ENCODE assay signal across 8 mouse cellular contexts in genomic region chr13:65310849-65311248, GRCm38 (mm10). TPM values are rescaled to one million over a fixed set of nuclear protein-coding genes. Genes with fewer than 3 reads are reported as not detected.
DNase-seq lines count a peak whose midpoint lies in the region; ATAC-seq lines count a peak whose summit lies in the region.
"Not testable (repeated sequence)": the region's sequence is repeated elsewhere in the genome, so short reads cannot be mapped to it uniquely, and the experiment has no call there.

No protein-coding gene starts in this region.

- H3K36me3 ChIP-seq in hindbrain, embryonic 16.5 days (ENCODE audit: control insufficient read depth, insufficient read depth, low read length) = not testable (repeated sequence)

- H3K27ac ChIP-seq in hindbrain, embryonic 16.5 days (ENCODE audit: low read depth, low read length) = not testable (repeated sequence)

- H3K27me3 ChIP-seq in hindbrain, embryonic 16.5 days (replicated peaks; ENCODE audit: control insufficient read depth, insufficient read depth, low read length) = not testable (repeated sequence)

- H3K4me3 ChIP-seq in hindbrain, embryonic 16.5 days (ENCODE audit: low read length) = peak overlapping the region; percentile 30

- peak; percentile 81 for DNase-seq in ZHBTc4 (ENCODE audit: low read depth, low spot score)
- DNase-seq in cerebellum, postnatal 14 days = peak; percentile 42 to 62
- DNase-seq in frontal cortex, postnatal 36 days (ENCODE audit: low spot score in 2 of 2) = peak; percentile 10 to 28
- peak; percentile 9 to 29 for DNase-seq in layer of hippocampus, postnatal 36 days
- DNase-seq in lung, postnatal 10 days = peak; percentile 45
- DNase-seq in retina, adult 2 months (ENCODE audit: low read depth, low spot score) = peak; percentile 23
- DNase-seq in urinary bladder, postnatal 25 days (ENCODE audit: low spot score) = peak; percentile 33

- H3K9me3 ChIP-seq in hindbrain, embryonic 16.5 days (ENCODE audit: control insufficient read depth, low read length) = peaks cover 30% of the 10 kb centered on the region

- not testable (repeated sequence) for H3K4me1 ChIP-seq in hindbrain, embryonic 16.5 days (ENCODE audit: control insufficient read depth, insufficient read depth, low read depth, low read length)

- not testable (repeated sequence) for ATAC-seq in hindbrain, embryonic 16.5 days

- peak overlapping the region; percentile 45 for H3K4me2 ChIP-seq in hindbrain, embryonic 16.5 days (ENCODE audit: low read length)

- H3K9ac ChIP-seq in hindbrain, embryonic 16.5 days (ENCODE audit: low read depth, low read length) = not testable (repeated sequence)

- WGBS in hindbrain, embryonic 16.5 days = 33% methylated on average over 12 of the region's 12 CpGs

RNA-seq across cellular contexts. Expression of gene Zfp369, which starts 32.2 kb away (rescaled TPM):
- 13.2 and 14.0 TPM in 2 replicates for polyA plus RNA-seq in hindbrain, embryonic 16.5 days (2015; fragmentation: Nextera tagmentation; extraction: Ambion mirVana)
- total RNA-seq in layer of hippocampus, postnatal 36 days (2021) = 10 to 100 TPM; 71.2 to 82.8 TPM

RNA-seq across cellular contexts. Expression of gene Gm10775, which starts 51.5 kb away (rescaled TPM):
- 0.43 and 0.74 TPM in 2 replicates for polyA plus RNA-seq in hindbrain, embryonic 16.5 days (2015; fragmentation: Nextera tagmentation; extraction: Ambion mirVana)
- total RNA-seq in layer of hippocampus, postnatal 36 days (2021) = under 1 TPM in 1 of 2 experiments, not detected in 1; 0.30 TPM

Comparison
In these comparisons a context has a peak if more than half of its experiments do, and no peak if none do; other contexts are left out.
1. DNase-seq: peak in every context shown above with its lines; median percentile 81 in ZHBTc4; 52 in cerebellum, postnatal 14 days; 45 in lung, postnatal 10 days; 33 in urinary bladder, postnatal 25 days; 23 in retina, adult 2 months; 19 in frontal cortex, postnatal 36 days; 19 in layer of hippocampus, postnatal 36 days.